Mouse (Mus musculus): ENCODE data around the gene Ndufv3.
"Not testable (repeated sequence)": the region's sequence is repeated elsewhere in the genome, so short reads cannot be mapped to it uniquely, and the experiment has no call there.

Gene Ndufv3

DNA sequence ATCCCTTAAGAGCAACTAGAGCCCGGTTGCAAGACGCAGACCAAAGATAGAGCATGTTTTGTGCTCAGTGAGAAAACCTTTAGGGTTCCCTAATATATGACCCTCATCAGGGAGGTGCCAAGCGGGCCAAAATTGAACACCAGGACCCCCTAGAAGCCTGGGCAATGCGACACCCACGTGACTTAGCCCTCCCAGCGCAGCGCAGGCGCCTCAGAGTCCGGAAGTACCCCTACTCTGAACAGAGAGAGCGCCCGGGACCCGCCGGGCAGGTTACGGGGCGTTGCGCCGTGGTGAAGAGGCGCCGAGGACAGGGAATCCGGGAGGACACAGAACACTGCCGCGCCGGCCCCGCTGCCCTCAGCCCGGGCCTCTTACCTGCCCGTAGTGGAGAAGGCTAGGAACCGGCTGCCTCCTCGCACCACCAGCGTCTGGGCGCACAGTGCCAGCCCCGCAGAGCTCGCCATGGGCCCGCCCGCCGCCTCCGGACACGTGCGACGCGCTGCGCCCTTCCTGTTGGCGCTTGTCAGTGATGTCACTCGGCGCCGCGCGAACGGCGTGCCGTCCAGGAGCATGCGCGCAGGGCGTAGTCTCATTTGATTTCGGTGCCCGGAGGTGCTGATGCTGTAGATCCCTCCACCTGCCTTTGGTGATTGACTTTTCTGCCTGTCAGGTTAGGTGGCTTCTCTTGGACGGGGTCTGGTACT, 8.0 kb upstream of the Ndufv3 start:
- peak; percentile 95 for DNase-seq (ENCODE audit: low read depth)

DNA sequence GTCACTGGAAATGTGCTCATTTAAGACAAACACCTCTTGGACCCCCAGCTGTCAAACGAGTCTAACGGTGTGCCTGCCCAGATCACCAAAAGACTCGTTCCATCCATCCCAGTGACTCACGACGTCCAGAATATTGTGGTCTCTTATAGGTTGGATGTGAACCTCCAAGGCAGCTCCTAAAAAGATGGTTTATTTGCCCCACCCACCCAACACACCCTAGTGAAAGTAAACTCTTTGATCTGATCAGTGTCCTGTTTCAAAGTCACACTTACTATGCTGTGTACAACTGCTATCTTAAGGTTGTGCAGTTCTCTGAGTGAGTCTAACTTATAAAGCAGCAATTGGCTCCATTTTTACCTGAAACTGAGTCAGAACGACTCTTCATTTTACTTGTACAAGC, 7.3 kb upstream of the Ndufv3 start:
- no peak for DNase-seq (ENCODE audit: low read depth)

DNA sequence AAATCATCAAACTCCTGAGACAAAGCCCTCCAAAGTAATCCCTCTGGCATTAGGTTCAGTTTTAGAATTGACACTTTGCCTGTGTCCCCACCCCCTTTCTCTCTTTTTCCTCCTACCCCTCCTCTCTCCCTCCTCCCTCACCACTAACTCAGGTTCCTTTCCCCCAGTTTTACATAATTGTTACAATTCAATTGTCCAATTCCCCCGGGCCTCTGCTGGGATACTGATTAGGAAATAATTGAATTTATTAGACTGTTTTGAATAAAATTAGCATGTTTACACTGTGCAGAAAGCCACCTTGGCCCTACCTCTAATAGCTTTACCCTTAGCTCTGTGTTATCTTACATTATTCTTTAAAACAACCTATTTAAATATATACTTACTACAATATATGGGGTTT, 5.2 kb upstream of the Ndufv3 start:
- DNase-seq (ENCODE audit: low read depth), result no peak

DNA sequence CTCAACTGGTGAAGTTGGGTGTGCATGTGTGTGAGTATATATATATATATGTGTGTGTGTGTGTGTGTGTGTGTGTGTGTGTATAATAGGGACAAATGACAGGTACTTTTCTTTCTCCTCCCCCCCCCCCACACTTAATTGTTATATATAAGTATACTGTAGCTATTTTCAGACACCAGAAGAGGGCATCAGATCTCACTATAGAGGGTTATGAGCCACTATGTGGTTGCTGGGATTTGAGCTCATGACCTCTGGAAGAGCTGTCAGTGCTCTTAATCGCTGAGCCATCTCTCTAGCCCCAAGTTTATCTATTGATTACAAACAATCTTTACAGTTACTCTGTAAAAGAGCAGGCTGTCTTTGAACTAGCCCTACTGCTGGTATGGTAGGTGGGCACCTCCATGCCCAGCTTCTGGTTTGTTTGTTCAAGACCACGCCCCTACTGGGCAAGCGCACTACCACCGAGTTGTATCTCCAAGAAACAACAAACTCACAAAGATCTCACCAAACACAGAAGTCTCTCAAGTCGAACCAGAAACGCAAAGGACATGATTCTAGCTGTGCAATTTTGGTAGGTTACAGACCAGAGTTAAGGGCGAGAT, 470 bp upstream of the Ndufv3 start:
- DNase-seq (ENCODE audit: low read depth), result no peak

DNA sequence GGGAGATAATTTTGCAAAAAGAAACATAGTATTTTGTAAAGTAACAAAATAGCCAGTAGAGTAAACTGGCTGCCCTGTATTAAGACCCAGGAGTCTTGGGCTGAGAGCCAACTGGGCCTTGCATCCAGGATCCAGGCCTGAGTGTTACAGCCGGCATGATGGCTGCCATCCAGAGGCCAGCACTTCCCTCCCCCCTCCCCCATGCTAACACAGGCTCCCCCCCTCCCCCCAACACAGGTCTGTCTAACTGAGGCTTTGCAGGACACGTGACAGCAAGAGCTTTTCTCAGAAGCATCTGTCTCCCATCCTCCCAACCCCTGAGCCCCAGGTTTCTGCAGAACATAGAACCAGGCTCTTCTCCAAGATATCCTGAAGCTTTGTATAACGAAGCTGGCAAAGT, 980 bp downstream of the Ndufv3 start:
- DNase-seq (ENCODE audit: low read depth), result peak; percentile 84

DNA sequence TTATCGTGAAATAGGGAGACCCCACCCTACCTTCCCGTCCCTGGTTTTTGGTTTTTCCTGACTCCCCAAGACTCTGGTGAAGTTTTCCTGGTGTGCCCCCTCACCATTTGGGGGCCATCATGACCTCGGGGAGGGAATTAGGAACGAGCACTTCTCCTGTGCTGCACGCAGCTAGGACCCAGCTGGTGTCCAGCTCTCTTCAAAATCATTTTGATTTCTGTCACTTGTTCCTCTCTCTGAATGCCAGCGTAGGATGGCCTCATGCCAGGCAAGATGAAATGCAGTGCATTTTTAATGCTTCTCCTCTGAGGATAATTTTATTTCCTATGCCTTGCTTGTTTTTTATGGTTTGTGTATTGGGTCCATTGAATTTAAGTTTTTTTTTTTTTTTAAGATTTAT, 2.0 kb downstream of the Ndufv3 start:
- no peak for DNase-seq (ENCODE audit: low read depth)

DNA sequence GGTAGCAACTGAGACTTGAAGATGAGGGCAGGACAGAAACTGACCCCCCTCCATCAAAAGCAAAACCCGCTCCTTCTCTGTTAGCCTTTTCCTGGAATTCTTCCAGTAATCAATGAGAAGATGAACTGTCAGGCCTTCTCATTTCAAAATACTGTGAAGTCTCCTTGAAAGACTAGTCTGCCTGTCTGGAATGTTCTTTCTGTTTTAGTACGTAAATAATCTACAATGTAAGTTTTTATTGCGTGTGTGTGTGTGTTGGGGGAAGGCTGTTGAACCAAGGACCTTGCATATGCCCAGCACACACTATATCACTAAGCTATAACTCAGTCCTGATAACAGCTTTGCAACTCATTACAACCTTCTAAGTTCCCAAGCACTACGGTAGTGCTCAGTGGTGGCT, 5.2 kb downstream of the Ndufv3 start:
- DNase-seq (ENCODE audit: low read depth), result no peak

DNA sequence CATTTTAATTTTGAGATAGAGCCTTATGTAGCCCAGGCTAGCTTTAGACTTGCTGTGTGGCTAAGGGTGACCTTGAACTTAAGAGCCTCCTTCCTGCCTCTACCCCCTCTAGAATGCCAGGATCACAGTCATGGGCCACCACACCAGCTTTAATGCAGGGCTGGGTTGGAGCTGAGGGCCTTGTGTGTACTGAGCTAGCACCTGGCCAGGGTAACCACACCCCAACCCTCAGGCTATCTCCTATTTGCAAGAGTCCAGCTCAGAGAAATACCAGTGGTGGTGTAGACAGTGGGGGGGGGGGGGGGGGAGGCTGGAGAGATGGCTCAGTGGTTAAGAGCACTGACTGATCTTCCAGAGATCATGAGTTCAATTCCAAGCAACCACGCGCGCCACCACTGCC, 5.9 kb downstream of the Ndufv3 start:
- no peak for DNase-seq (ENCODE audit: low read depth)

DNA sequence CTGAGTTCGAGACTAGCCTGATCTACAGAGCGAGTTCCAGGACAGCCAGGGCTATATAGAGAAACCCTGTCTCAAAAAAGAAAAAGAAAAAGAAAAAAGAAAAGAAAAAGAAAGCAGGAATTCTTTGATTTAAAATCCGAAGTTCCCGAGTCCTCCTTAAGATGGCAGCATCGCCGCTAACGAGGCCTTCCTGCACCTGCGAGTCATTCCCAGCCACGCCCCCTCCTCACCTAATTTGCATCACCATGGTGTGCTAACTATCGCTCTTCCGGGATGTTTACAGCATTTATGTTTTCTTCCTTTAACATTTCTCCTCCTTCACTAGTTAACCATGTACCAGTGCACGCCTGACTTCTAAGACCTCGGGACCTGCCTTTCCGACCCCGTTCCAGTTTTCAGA, 9.4 kb downstream of the Ndufv3 start:
- DNase-seq (ENCODE audit: low read depth), result peak; percentile 74

DNA sequence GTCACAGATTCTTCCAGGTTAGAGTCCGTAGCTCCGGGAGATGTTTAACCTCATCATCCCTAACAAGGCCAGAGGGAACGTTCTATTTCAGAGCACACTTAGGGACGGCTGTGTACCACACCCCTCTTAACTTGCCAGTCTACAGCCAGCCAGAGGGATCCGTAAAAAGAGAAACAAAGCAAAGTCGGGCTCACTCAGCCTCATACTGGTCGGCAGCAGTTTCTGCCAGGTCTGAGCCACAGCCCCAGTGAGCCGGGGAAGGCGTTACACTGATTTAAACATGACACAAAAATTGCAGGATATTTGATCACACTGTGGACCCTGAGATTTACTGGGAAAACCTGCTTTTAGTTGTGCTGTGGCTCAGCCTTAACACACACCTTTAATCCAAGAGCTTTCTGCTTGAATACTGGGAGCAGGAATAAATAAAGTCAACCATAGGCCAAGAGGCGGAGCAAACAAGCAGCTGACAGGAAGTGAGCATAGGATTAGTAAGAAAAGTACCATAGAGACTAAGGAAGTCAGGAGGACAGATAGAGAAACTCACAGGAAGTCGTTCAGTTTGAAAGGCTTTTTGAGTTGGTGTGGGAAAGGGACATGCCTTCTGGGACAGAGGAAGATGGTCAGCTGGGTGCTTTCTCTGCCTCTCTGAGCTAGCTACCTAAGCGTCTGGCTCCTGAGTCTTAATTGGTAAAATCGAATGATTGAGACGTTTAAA, 11.7 kb downstream of the Ndufv3 start:
- DNase-seq (ENCODE audit: low read depth), result no peak

DNA sequence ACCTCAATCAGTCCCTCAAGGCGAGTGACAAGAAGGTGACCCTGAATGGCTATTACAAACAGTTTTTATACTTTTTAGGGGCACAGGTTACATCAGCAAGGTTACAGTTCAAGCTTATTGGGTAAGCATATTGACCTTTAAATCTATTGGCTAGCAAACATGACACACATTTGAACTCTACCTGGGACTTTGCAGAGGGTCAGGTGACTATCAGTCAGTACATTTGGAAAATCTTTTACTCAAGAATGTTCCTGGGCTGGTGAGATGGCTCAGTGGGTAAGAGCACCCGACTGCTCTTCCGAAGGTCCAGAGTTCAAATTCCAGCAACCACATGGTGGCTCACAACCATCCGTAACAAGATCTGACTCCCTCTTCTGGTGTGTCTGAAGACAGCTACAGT, 12.4 kb downstream of the Ndufv3 start:
- DNase-seq (ENCODE audit: low read depth), result not testable (repeated sequence)

DNA sequence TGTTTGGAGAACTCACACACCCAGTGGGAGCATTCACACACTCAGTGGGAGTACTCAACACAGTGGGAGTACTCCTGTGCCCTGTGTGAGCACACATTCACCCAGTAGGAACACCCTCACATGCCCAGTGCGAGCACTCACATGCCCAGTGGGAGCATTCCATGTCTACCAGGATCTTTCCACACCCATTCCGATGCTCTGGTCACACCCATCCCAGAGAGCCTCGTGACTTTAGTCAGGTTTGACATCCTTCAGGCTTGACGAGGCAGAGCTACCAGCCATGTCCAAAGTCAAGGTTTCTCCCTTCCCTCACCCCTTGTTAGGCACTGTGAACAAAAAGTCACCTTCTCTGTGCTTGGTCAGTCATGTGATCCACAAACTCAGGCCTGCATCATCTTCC, 15.4 kb downstream of the Ndufv3 start:
- no peak for DNase-seq (ENCODE audit: low read depth)

DNA sequence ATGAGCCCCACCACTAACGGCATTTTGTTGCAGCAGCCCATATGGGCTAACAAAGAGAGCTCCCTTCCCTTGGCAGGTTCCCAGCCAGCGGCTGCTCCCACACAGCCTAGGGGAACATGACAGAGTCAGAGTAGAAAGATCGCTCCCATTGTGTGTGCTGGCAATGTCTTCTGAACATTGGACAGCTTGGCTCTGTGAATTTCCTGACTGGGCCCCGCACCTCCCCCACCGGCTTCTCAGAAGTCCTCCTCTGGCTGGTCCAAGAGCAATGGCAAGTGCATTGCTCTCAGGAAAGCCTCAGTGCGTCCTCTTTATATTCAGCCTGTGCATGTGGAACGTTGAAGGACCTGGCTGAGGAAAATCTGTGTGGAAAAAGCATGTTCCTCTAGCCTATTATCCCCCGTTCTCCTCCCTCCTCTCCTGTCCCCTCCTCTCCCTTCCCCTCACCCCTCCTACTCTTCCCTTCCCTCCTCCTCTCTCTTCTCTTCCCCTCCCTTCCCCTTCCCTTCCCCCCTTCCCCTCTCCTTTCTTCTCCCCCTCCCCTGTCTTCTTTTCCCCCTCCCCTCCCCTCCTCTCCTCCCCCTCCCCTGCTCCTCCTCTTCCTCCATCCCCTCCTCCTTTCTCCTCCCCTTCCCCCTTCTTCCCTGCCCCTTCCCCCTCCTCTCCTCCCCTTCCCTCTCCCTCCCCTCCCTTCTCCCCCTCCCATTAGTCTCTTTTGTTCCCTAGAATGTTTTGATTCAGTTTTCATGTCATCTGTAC, 16.1 kb downstream of the Ndufv3 start:
- peak; percentile 74 for DNase-seq (ENCODE audit: low read depth)

DNA sequence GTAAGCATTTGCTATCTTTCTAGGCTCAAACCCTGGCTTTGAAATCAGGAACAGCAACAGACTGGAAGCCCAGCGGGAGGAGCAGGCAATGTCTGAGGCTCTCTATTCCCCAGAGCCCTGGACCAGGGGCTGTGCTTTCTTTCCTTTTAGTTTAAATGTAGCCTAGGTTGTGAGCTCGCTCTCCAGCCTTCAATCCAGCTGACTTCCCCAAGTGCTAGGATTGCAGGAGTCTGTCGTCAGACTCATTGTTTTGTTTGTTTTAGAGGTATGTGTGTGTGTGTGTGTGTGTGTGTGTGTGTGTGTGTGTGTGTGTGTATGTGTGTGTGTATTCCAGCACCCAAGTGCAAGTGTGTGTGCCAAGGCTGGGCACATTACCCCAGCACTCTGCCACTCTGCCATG, 20.2 kb downstream of the Ndufv3 start:
- DNase-seq (ENCODE audit: low read depth), result peak; percentile 27

DNA sequence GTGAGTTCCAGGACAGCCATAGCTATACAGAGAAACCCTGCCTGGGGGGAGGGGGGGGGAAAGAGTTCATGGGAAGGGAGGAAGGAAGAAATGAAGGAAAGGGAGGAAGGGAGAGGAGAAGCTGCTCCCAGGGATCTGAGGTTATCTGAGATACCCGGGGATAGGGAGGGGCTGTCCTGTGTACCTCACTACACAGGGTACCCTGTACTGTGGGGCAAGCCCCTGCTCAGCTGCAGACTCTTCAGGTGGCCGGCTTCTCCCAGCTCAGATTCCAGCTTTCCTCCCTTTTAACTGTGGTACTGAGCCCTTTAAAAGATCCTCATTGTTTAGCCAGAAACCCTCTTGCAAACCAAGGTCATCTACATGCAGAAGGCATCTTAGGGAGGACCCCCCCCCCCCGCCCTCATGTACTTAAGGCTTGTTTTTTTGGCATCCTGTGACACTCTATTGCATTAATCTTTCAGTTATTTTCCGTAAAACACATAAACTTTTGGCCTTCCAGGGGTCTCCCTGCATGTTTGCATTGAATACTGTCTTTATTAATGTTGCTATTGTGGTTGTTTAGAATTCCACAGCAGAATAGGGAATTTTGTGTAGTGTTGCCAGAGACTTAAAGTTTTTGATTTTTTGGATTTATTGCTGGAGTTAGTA, 21.0 kb downstream of the Ndufv3 start:
- DNase-seq (ENCODE audit: low read depth), result no peak

DNA sequence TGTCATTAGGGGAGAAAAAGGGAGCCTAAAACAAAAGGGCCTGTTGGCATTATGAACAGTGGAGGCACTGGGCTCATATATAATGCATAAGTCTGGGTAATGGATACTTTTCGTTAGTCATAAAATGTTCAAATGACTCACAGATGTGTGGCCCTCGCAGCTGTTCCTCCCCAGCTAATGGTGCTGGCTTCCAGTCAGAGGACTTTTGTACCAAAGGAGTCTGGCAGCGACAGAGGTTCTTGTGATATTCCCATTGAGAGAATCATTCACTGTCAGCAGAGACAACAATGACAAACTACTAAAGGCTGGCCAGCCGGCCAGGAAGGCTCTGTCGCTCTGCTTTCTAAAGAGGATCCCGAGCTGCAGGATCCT, 21.5 kb downstream of the Ndufv3 start:
- peak; percentile 74 for DNase-seq (ENCODE audit: low read depth)

DNA sequence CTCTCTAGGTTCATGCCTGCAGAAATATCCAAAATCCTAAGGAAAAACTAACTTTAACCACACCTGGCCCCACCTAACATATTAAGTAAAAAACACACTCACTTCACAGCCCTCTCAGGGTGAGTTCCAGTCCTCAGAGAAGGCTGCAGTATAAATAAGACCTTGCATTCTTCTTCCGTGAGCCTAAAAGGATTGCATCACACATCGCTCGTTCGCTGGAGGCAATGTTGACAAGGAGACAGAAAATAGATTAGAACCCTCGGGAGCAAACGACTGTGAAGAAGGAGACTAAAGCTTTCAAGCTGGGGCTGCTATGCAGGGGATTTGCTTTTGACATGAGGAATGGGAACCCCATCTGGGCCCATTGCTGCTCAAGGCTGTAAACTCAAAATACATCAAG, 23.7 kb downstream of the Ndufv3 start:
- peak; percentile 69 for DNase-seq (ENCODE audit: low read depth)

DNA sequence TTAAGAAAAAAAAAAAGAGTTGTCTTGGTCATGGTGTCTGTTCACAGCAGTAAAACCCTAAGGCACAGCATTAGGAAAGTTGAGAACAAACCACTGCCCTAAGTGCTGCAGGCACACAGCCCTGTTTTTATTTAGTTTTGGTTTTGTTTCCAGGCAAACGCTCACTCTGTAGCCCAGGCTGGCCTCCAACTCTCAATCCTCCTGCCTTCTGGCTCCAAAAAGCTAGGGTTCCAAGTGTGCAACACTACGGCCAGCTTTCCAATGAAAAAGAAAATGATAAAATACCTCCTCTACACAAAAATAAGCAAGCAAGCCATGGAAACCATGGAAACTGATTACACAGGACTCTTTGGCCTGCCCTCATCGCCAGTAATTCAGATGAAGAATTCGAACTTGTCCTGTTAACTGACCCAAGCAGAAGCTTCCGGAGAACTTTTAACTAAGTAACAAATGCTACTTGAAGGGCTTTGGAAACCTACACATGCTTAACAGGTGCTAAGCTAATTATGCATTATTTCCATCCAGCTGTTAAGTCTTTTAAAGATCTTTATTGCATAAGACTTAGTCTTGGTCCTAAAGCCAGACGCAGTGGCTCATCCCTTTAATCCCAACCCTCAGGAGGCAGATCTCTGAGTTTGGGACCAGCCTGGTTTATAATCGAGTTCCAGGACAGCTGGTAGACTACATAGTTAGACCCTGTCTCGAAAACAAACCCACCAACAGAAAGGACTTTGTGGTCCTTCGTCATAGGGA, 26.7 kb downstream of the Ndufv3 start:
- DNase-seq (ENCODE audit: low read depth), result no peak

DNA sequence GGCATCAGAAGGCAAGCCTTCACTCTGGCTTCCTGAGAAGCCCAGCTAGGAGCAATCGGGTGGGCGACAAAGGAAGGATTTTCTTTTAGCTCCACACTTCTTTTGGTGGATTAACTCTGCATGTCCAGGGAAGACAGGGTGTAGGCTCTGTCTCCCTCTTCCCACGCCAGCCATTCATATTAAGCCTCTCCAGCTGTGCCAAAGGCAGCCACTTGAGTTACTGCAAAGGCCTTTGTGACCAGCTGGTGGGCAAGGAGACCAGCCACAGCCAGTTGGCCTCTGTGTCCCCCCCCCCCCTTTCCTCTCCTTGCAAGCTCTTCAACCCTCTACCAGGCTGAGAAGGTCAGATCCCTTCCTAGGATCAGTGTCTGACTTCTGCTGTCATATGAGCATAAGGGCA, 28.1 kb downstream of the Ndufv3 start:
- DNase-seq (ENCODE audit: low read depth), result no peak

DNA sequence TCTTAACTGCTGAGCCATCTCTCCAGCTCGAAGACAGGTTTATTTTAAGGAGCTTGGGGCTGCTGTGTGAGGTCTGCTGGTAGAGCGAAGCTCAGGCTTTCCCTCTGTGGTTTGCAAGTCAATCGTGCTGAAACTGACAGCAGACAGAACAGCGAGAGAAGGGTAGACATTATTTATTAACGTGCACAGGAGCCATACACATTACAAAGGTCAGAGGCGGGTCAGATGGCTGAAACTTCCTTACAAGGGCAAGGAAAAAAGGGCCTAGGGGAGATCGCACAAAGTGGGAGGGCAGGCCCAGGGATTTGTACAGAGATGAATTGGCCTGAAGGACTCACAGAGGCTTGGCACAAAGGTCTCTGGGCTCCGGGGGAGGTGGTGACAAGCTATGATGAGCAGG, 29.5 kb downstream of the Ndufv3 start:
- DNase-seq (ENCODE audit: low read depth), result no peak

DNA sequence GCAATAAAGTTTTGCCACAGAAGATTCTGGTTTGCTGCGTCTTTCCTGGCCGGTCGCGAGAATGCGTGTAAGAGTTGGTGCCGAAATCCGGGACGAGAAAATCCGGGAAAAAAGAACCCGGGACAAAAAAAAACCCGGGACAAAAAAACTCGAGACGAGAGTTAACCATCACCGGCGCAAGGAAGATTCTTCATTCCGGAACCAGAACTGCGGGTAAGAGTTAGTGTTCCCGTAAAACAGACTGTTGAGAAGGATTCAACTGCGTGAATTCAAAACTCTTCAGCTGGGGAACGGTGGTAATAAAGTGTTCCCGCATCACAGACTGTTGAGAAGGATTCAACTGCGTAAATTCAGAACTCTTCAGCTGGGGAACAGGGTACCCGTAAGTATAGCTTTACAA, 32.7 kb downstream of the Ndufv3 start:
- not testable (repeated sequence) for DNase-seq (ENCODE audit: low read depth)

DNA sequence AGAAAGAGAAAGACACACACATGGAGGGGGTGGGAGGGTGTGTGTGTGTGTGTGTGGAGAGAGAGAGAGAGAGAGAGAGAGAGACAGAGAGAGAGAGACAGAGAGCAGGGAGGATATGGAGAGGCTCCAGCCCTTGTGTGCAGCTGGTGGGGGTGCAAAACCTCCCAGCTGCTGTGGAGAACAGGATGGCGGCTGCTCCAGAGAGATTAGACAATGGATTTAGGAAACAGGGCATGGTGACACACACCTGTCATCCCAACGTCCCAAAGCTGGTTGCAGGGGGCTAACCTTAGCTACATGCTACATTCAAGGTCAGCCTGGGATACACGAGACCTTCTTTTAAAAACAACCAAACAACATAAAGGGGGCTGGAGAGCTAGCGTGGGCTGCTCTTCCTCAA, 36.3 kb downstream of the Ndufv3 start:
- DNase-seq (ENCODE audit: low read depth), result no peak
